Mouse (Mus musculus): Measurements from ENCODE around the gene Ptprg.

- TF ChIP-seq POLR2A (IDR thresholded peaks at IDR 0.05; ENCODE audit: borderline replicate concordance, insufficient read depth, low read length) (no peak), CTCF (IDR thresholded peaks at IDR 0.05; ENCODE audit: borderline replicate concordance, insufficient read depth, low read depth, low read length) (no peak)
These were observed 12.0 kb downstream of the Ptprg start for GRCm38 (mm10) chr14:11565283-11565682.

Measured in cerebellum, adult 2 months (tissue).